Mouse (Mus musculus) bone marrow macrophage, adult 2 months (primary cell): ENCODE data around the gene Rngtt. TPM values are rescaled to one million over a fixed set of nuclear protein-coding genes. Genes with fewer than 3 reads are reported as not detected.
"Not testable (repeated sequence)": the region's sequence is repeated elsewhere in the genome, so short reads cannot be mapped to it uniquely, and the experiment has no call there.

Experiments used
- H3K27ac ChIP-seq: 2 replicates; pipeline ENCODE4 v1.5.1; 2012; ENCODE audit warnings: low read depth, low read length; ENCODE audit not compliant: insufficient read depth
- H3K4me1 ChIP-seq: 2 replicates; pipeline ENCODE4 v1.6.1; 2012; ENCODE audit warnings: low read length; ENCODE audit not compliant: control insufficient read depth, insufficient read depth
- H3K4me3 ChIP-seq: 2 replicates; pipeline ENCODE4 v1.5.1; 2012; ENCODE audit warnings: mild to moderate bottlenecking, low read length, moderate library complexity; ENCODE audit not compliant: insufficient read depth
- CTCF ChIP-seq: IDR thresholded peaks from 2 replicates; pipeline ENCODE4 v1.5.1; 2012; ENCODE audit warnings: low read depth, mild to moderate bottlenecking, low read length, moderate library complexity
- POLR2A ChIP-seq: IDR thresholded peaks from 2 replicates; pipeline ENCODE4 v1.6.1; 2012; ENCODE audit warnings: mild to moderate bottlenecking, low read depth, low read length, borderline replicate concordance
- polyA plus RNA-seq: library from polyadenylated mRNA; stranded (reverse); fragments of >200 nt; gene quantifications from 2 replicates; pipeline ENCODE4 v1.2.4, GENCODE M21; 2012; ENCODE audit not compliant: missing spikeins, insufficient read depth, insufficient read length

Gene Rngtt
- polyA plus RNA-seq, 1 experiment = 19.4 TPM

GRCm38 (mm10) chr4:33428856-33429255 is 118.7 kb downstream of the Rngtt start:
- H3K27ac ChIP-seq = no peak overlapping the region
- TF ChIP-seq POLR2A (no peak), CTCF (no peak)
- H3K4me3 ChIP-seq = no peak overlapping the region
- no peaks in the 10 kb centered on the region for H3K4me1 ChIP-seq

GRCm38 (mm10) chr4:33441864-33442263 is 131.8 kb downstream of the Rngtt start:
- no peak for TF ChIP-seq CTCF
- no peak for TF ChIP-seq POLR2A
- peaks cover 5% of the 10 kb centered on the region for H3K4me1 ChIP-seq
- H3K27ac ChIP-seq = no peak overlapping the region
- no peak overlapping the region for H3K4me3 ChIP-seq

DNA sequence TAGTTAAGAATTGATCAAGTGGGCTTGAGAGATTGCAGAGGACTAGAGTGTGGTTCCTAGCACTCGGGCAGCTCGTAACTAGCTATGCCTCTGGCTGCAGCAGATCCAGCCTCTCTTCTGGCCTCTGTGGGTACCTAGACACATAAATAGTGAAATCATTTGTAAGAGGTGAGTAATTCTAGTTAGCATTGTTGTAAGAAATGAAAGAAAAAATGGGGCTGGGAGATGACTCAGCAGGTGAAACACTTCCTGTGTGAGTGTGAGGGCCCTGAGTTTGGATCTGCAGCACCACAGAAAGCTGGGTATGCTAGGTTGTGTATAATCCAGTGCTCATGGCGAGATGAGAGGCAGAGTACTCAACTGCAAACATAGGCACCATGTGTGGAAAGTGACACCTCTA is 136.2 kb downstream of the Rngtt start:
- TF ChIP-seq POLR2A (no peak), CTCF (no peak)
- Histone ChIP-seq H3K4me3 (no peak overlapping the region), H3K4me1 (peaks cover 5% of the 10 kb centered on the region), H3K27ac (no peak overlapping the region)

DNA sequence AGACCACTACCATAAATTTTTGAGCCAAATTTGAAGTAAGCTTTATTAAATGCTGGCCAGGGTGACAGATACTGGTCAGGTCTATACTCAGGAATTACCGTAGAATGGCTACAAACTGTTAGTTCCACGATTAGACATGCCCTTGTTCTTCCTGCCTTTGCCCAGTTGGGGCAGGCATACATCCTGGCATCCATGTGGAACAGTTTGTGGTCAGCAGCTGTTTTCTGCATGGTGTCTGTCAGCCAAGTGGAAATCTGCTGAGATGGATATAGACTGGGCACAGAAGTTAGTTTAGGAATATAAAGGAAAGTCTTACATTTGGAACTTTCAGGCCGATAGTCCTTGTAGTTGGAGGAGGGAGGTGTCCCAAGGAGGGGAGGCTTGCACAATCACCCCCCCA is 136.8 kb downstream of the Rngtt start:
- Histone ChIP-seq H3K4me3 (no peak overlapping the region), H3K4me1 (peaks cover 5% of the 10 kb centered on the region), H3K27ac (no peak overlapping the region)
- no peak for TF ChIP-seq POLR2A
- TF ChIP-seq CTCF = no peak

- H3K4me1 ChIP-seq, H3K4me3 ChIP-seq, H3K27ac ChIP-seq: not testable (repeated sequence)
These were observed 140.2 kb downstream of the Rngtt start for GRCm38 (mm10) chr4:33450356-33450755.

GRCm38 (mm10) chr4:33459851-33460250 is 149.7 kb downstream of the Rngtt start:
- Histone ChIP-seq H3K4me3 (no peak overlapping the region), H3K4me1 (peaks cover 8% of the 10 kb centered on the region), H3K27ac (no peak overlapping the region)
- no peak for TF ChIP-seq CTCF
- TF ChIP-seq POLR2A = no peak

- Histone ChIP-seq H3K27ac (no peak overlapping the region), H3K4me3 (no peak overlapping the region), H3K4me1 (peaks cover 16% of the 10 kb centered on the region)
- no peak for TF ChIP-seq CTCF
- TF ChIP-seq POLR2A = no peak
These were observed 154.3 kb downstream of the Rngtt start for GRCm38 (mm10) chr4:33464432-33464831.

DNA sequence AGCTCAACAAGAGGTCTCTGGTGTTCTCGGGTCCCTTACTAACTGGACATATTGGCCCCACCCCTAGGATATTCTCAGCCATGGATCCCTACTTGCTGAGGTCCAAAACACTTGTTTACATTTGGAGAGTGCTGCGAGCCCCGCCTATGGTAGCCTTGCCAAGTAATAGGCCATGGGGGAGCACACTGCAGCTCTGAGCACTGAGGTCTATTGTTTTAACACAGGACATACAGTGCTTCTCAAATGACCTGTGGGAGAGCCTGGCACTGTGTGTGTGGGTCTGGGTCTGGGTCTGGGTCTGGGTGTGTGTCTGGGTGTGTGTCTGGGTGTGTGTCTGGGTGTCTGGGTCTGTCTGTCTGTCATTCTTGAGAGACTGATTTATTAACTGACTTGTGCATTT is 155.8 kb downstream of the Rngtt start:
- TF ChIP-seq CTCF (no peak), POLR2A (no peak)
- H3K4me1 ChIP-seq = peaks cover 9% of the 10 kb centered on the region
- no peak overlapping the region for H3K27ac ChIP-seq
- H3K4me3 ChIP-seq = no peak overlapping the region

GRCm38 (mm10) chr4:33466970-33467399 is 156.9 kb downstream of the Rngtt start:
- Histone ChIP-seq H3K4me3 (no peak overlapping the region), H3K27ac (no peak overlapping the region), H3K4me1 (peaks cover 9% of the 10 kb centered on the region)
- TF ChIP-seq POLR2A (no peak), CTCF (no peak)

DNA sequence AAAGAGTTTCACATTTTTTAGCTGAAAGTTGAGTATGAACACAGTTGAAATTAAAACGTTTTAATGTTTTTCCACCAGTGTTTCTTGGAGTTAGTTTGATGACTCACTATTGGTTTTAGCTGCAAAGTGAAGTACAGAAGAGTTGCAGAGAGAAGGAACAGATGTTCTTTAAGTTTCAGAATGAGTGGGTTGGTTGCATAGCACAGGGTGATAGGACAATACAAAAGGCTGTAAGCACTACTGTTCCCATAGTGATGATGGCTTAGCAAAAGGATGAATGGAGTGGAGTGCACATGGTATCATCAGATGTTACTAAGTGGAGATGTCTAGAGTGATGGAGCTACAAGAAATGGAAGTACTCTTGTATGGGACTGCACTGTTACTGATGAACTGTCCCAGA is 157.5 kb downstream of the Rngtt start:
- TF ChIP-seq POLR2A (no peak), CTCF (no peak)
- no peak overlapping the region for H3K27ac ChIP-seq
- H3K4me1 ChIP-seq = peaks cover 9% of the 10 kb centered on the region
- no peak overlapping the region for H3K4me3 ChIP-seq

DNA sequence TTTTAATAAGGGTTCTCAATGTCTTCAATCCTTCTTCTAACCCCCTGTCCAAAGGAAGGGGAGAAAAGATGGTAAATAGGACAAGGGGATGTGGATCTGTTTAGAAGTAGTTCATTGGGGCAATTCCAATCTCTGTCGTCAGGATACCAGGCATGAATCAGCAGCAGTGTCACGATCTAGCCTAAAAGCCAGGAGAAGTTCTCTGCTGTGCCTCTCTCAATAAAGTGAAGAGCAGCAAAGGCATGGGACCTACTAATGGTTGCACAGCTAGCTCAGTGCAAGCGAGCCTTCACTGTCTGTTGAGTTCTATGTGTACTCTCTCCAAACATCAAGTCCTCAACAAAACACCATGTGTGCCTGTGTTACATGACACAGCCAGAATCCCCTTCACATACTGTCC is 158.0 kb downstream of the Rngtt start:
- no peak overlapping the region for H3K4me3 ChIP-seq
- no peak for TF ChIP-seq POLR2A
- H3K4me1 ChIP-seq = peaks cover 9% of the 10 kb centered on the region
- no peak overlapping the region for H3K27ac ChIP-seq
